Mouse (Mus musculus): Measurements from ENCODE around the gene Rsph1. TPM values are rescaled to one million over a fixed set of nuclear protein-coding genes. Genes with fewer than 3 reads are reported as not detected.

Rsph1 gene
- polyA plus RNA-seq, 1 experiment, result 0.30 TPM

DNA sequence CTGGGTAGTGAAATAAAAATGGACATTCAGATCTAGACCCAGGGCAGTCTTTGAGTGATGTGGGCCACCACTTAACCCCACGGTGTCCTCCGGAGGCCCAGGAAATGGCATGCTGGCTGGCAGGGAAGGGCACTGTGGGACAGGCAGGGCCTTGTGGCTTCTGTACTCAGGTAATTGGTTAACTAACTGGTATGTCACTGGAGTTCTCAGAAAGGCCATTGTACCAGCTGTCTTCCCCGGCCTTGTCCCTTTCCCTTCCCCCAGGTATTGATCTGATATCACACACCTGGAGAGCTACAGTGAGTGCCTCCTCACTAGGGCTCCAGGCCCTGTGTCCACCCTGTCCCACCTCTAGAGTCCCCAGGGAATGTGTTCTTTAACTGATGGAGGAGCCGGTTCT lies 46.2 kb upstream of the Rsph1 start:
- no peaks in the 10 kb centered on the region for H3K79me2 ChIP-seq (ENCODE audit: control insufficient read depth, insufficient read depth)
- no peak overlapping the region for H3K4me3 ChIP-seq
- H3ac ChIP-seq (ENCODE audit: control insufficient read depth, insufficient read length), result no peak overlapping the region
- TF ChIP-seq REST (IDR thresholded peaks at IDR 0.05; ENCODE audit: insufficient read depth, insufficient read length) (no peak), MYOG (IDR thresholded peaks at IDR 0.05; ENCODE audit: control insufficient read depth in 1 of 3, insufficient read depth in 1 of 3, insufficient read length in 2 of 3, low read depth in 2 of 3) (no peak), E2F4 (IDR thresholded peaks at IDR 0.05; ENCODE audit: insufficient read depth) (no peak), TCF3 (IDR thresholded peaks at IDR 0.05; ENCODE audit: insufficient read length, low read depth) (no peak), MAX (IDR thresholded peaks at IDR 0.05; ENCODE audit: low read depth) (no peak), MYOD1 (IDR thresholded peaks at IDR 0.05; ENCODE audit: control insufficient read depth in 1 of 3, insufficient read length in 2 of 3, low read depth in 2 of 3) (no peak), USF1 (IDR thresholded peaks at IDR 0.05; ENCODE audit: low read depth) (no peak), POLR2A (IDR thresholded peaks at IDR 0.05; ENCODE audit: insufficient read length, low read depth) (no peak), SRF (IDR thresholded peaks at IDR 0.05; ENCODE audit: control insufficient read depth, insufficient read length, low read depth) (no peak), CEBPB (IDR thresholded peaks at IDR 0.05; ENCODE audit: insufficient read depth, poor library complexity, severe bottlenecking) (no peak), TCF12 (IDR thresholded peaks at IDR 0.05; ENCODE audit: insufficient read depth, poor library complexity, severe bottlenecking) (no peak)
- H3K27me3 ChIP-seq (ENCODE audit: control insufficient read depth, insufficient read depth, insufficient read length), result no peaks in the 10 kb centered on the region
- H3K36me3 ChIP-seq (ENCODE audit: control insufficient read depth, insufficient read depth), result no peaks in the 10 kb centered on the region
- no peak overlapping the region for H3K4me2 ChIP-seq (ENCODE audit: low read depth)

DNA sequence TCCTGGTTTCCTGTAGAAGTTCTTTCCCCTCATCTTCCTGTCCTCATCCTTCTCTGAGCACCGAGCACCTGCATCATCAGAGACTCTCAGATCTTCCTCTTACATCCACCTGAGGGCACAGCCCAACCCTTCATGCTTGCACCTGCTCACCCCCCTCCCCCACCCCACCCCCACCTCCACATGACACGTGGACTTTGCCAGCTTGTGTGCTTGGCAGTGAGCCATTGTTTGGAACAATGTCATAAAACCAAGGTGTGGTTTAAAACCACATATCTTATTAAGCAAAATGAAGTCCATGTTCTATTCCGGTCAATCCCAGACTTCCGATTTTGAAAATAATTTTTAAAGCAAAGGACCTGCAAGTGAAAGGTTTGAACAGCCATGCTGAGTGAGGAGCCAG lies 45.3 kb upstream of the Rsph1 start:
- Histone ChIP-seq H3K79me2 (ENCODE audit: control insufficient read depth, insufficient read depth) (no peaks in the 10 kb centered on the region), H3K36me3 (ENCODE audit: control insufficient read depth, insufficient read depth) (no peaks in the 10 kb centered on the region), H3ac (ENCODE audit: control insufficient read depth, insufficient read length) (no peak overlapping the region), H3K4me2 (ENCODE audit: low read depth) (no peak overlapping the region), H3K4me3 (no peak overlapping the region), H3K27me3 (ENCODE audit: control insufficient read depth, insufficient read depth, insufficient read length) (peaks cover 3% of the 10 kb centered on the region)
- TF ChIP-seq MYOG (IDR thresholded peaks at IDR 0.05; ENCODE audit: control insufficient read depth in 1 of 3, insufficient read depth in 1 of 3, insufficient read length in 2 of 3, low read depth in 2 of 3), result no peak
- TF ChIP-seq REST (IDR thresholded peaks at IDR 0.05; ENCODE audit: insufficient read depth, insufficient read length), result no peak
- no peak for TF ChIP-seq SRF (IDR thresholded peaks at IDR 0.05; ENCODE audit: control insufficient read depth, insufficient read length, low read depth)
- TF ChIP-seq CEBPB (IDR thresholded peaks at IDR 0.05; ENCODE audit: insufficient read depth, poor library complexity, severe bottlenecking), result no peak
- no peak for TF ChIP-seq MYOD1 (IDR thresholded peaks at IDR 0.05; ENCODE audit: control insufficient read depth in 1 of 3, insufficient read length in 2 of 3, low read depth in 2 of 3)
- TF ChIP-seq TCF12 (IDR thresholded peaks at IDR 0.05; ENCODE audit: insufficient read depth, poor library complexity, severe bottlenecking), result no peak

DNA sequence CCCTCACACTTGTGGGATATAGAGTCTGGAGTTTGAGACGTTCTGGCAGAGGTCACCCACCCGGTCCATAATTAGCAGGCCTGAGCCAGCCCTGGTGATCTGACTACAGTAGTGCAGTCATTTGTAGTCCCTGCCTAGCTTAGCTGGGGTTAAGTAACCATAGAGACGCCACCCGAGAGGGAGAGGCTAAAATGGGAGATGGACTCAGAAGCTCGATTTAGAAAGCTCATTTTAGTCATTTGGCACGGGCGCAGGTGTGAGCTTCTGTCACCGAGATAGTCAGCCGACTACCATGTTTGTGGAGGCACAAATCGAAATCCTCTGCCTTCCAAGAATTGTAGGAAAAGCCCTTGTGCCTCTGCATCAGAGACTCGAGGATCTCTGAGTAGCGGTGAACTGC lies 44.2 kb upstream of the Rsph1 start:
- H3K27me3 ChIP-seq (ENCODE audit: control insufficient read depth, insufficient read depth, insufficient read length), result peaks cover 3% of the 10 kb centered on the region
- no peak overlapping the region for H3K4me2 ChIP-seq (ENCODE audit: low read depth)
- H3K36me3 ChIP-seq (ENCODE audit: control insufficient read depth, insufficient read depth), result no peaks in the 10 kb centered on the region
- no peak for TF ChIP-seq POLR2A (IDR thresholded peaks at IDR 0.05; ENCODE audit: insufficient read length, low read depth)
- H3ac ChIP-seq (ENCODE audit: control insufficient read depth, insufficient read length), result no peak overlapping the region
- H3K79me2 ChIP-seq (ENCODE audit: control insufficient read depth, insufficient read depth), result no peaks in the 10 kb centered on the region
- H3K4me3 ChIP-seq, result no peak overlapping the region

DNA sequence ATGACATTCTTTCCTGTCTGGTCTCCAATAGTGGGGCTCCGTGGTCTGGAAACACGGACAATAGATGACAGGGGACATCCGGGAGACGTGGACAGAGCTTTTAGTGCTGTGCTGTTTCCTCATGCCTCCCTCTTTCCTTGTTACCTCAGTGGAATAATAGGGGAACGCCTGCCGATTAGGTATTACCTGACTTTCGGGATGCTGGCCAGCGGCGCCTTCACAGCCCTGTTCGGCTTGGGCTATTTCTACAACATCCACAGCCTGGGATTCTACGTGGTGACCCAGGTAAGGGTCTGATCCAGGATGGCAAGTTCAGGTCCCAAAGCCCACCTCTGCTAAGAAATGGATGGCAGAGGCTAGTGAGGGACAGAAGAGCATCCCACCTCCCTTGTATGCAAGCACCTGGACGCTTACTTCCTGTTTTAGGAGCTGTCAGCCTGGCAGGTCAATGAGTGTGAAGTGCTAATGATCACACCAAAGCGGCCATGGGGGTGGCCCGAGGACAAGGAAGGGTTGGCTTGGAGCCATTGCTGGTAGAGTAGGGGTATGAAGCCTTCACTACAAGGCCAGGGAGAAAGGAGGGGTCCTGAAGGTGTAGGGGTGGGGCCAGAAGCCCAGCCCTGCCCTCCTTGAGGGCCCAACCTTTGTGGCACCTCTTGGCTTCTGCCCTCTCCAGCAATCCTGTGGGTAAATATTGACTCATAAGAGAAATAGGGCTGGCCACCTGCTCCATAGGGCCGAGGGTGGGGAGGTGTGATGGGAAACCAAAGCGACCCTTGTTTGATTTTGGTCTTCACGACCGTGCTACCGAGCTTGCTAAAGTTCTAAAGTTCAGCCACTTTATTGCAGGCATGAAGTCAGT lies 42.0 kb upstream of the Rsph1 start:
- TF ChIP-seq E2F4 (IDR thresholded peaks at IDR 0.05; ENCODE audit: insufficient read depth) (no peak), TCF12 (IDR thresholded peaks at IDR 0.05; ENCODE audit: insufficient read depth, poor library complexity, severe bottlenecking) (no peak), TCF3 (IDR thresholded peaks at IDR 0.05; ENCODE audit: insufficient read length, low read depth) (no peak), SRF (IDR thresholded peaks at IDR 0.05; ENCODE audit: control insufficient read depth, insufficient read length, low read depth) (no peak), MAX (IDR thresholded peaks at IDR 0.05; ENCODE audit: low read depth) (no peak), POLR2A (IDR thresholded peaks at IDR 0.05; ENCODE audit: insufficient read length, low read depth) (no peak), MYOG (IDR thresholded peaks at IDR 0.05; ENCODE audit: control insufficient read depth in 1 of 3, insufficient read depth in 1 of 3, insufficient read length in 2 of 3, low read depth in 2 of 3) (no peak), CEBPB (IDR thresholded peaks at IDR 0.05; ENCODE audit: insufficient read depth, poor library complexity, severe bottlenecking) (no peak), POLR2AphosphoS2 (IDR thresholded peaks at IDR 0.05; ENCODE audit: insufficient read length, low read depth) (no peak), MYOD1 (IDR thresholded peaks at IDR 0.05; ENCODE audit: control insufficient read depth in 1 of 3, insufficient read length in 2 of 3, low read depth in 2 of 3) (no peak), USF1 (IDR thresholded peaks at IDR 0.05; ENCODE audit: low read depth) (no peak), REST (IDR thresholded peaks at IDR 0.05; ENCODE audit: insufficient read depth, insufficient read length) (no peak)
- H3K4me2 ChIP-seq (ENCODE audit: low read depth), result no peak overlapping the region
- peaks cover 3% of the 10 kb centered on the region for H3K27me3 ChIP-seq (ENCODE audit: control insufficient read depth, insufficient read depth, insufficient read length)
- H3K79me2 ChIP-seq (ENCODE audit: control insufficient read depth, insufficient read depth), result no peaks in the 10 kb centered on the region
- no peak overlapping the region for H3ac ChIP-seq (ENCODE audit: control insufficient read depth, insufficient read length)
- H3K4me3 ChIP-seq, result no peak overlapping the region
- H3K36me3 ChIP-seq (ENCODE audit: control insufficient read depth, insufficient read depth), result no peaks in the 10 kb centered on the region
